Mouse (Mus musculus) MEL (cell line): ENCODE measurements around the gene Il6ra.

Source experiments
- GATA1 ChIP-seq: IDR thresholded peaks from 2 replicates; pipeline ENCODE4 v1.6.1; 2011; ENCODE audit warnings: low read depth, low read length, improper control_type of control experiment
- HCFC1 ChIP-seq: IDR thresholded peaks from 2 replicates; pipeline ENCODE4 v1.6.1; 2012; ENCODE audit warnings: low read depth, mild to moderate bottlenecking, inconsistent platforms, low read length, improper control_type of control experiment, moderate library complexity
- MAX ChIP-seq: IDR thresholded peaks from 2 replicates; pipeline ENCODE4 v1.6.1; 2011; ENCODE audit warnings: low read length, improper control_type of control experiment
- MYB ChIP-seq: IDR thresholded peaks from 2 replicates; pipeline ENCODE4 v1.6.1; 2011; ENCODE audit warnings: mild to moderate bottlenecking, low read depth, low read length, improper control_type of control experiment

GRCm38 (mm10) chr3:89879326-89879725, 33.7 kb downstream of the Il6ra start:
- TF ChIP-seq GATA1: no peak
- no peak for TF ChIP-seq HCFC1
- no peak for TF ChIP-seq MYB
- no peak for TF ChIP-seq MAX
